Mouse (Mus musculus): ENCODE results near the gene Sox6. TPM values are rescaled to one million over a fixed set of nuclear protein-coding genes. Genes with fewer than 3 reads are reported as not detected.

The Sox6 gene
- total and polyA plus RNA-seq, 3 experiments = 0.09 to 1.3 (median 0.90) TPM

- no peaks in the 10 kb centered on the region for H3K79me2 ChIP-seq (replicated peaks; ENCODE audit: control insufficient read depth, extremely low read depth, insufficient read depth, poor library complexity, severe bottlenecking)
- TF ChIP-seq USF2 (conservative IDR thresholded peaks at IDR 0.05; ENCODE audit: low read depth, low read length) (no peak), JUND (conservative IDR thresholded peaks at IDR 0.05; ENCODE audit: low read depth, low read length) (no peak), ELF1 (IDR thresholded peaks at IDR 0.05; ENCODE audit: low read depth, low read length) (no peak), TCF12 (IDR thresholded peaks at IDR 0.05; ENCODE audit: low read depth, low read length) (no peak), CHD2 (IDR thresholded peaks at IDR 0.05; ENCODE audit: low read length) (no peak), POLR2AphosphoS2 (IDR thresholded peaks at IDR 0.05; ENCODE audit: low read depth, low read length) (no peak), MYC (IDR thresholded peaks at IDR 0.05; ENCODE audit: low read depth, low read length) (no peak), NELFE (IDR thresholded peaks at IDR 0.05; ENCODE audit: low read depth, low read length) (no peak), CTCF (conservative IDR thresholded peaks at IDR 0.05 in 1 of 2, IDR thresholded peaks at IDR 0.05 in 1 of 2; ENCODE audit: low read depth in 2 of 2, low read length in 2 of 2) (no peak), IRF4 (IDR thresholded peaks at IDR 0.05; ENCODE audit: low read depth, low read length) (no peak), SIN3A (IDR thresholded peaks at IDR 0.05; ENCODE audit: low read length) (no peak), ZMIZ1 (IDR thresholded peaks at IDR 0.05; ENCODE audit: low read depth, low read length) (no peak), EP300 (IDR thresholded peaks at IDR 0.05; ENCODE audit: low read length) (no peak), TBP (conservative IDR thresholded peaks at IDR 0.05; ENCODE audit: low read depth, low read length) (no peak), GABPA (IDR thresholded peaks at IDR 0.05; ENCODE audit: insufficient replicate concordance, low read depth, low read length) (no peak), JUN (IDR thresholded peaks at IDR 0.05; ENCODE audit: insufficient read depth, low read depth, low read length) (no peak), KAT2A (IDR thresholded peaks at IDR 0.05; ENCODE audit: insufficient replicate concordance, low read length) (no peak), MAFK (IDR thresholded peaks at IDR 0.05; ENCODE audit: insufficient replicate concordance, low read length) (no peak)
- H3K27ac ChIP-seq (ENCODE audit: insufficient read depth, low read depth) = no peak overlapping the region
- H3K4me1 ChIP-seq (ENCODE audit: control insufficient read depth in 1 of 2, insufficient read depth in 2 of 2) = no peaks in the 10 kb centered on the region
- no peaks in the 10 kb centered on the region for H3K9me3 ChIP-seq (replicated peaks; ENCODE audit: low read length)
- H3K36me3 ChIP-seq (replicated peaks in 1 of 2; ENCODE audit: control insufficient read depth in 1 of 2, insufficient read depth in 1 of 2, low read length in 1 of 2) = no peaks in the 10 kb centered on the region
- no peak overlapping the region for H3K4me2 ChIP-seq (ENCODE audit: insufficient read depth, low read depth, poor library complexity, severe bottlenecking)
- no peak for DNase-seq (ENCODE audit: extremely low read depth)
- in situ Hi-C loops (cut with MboI; ENCODE audit: low pct_ligation_motif_present, low pct_unique_long_range_greater_than_20kb, low sequenced_read_pairs) = no loop called here
- dilution Hi-C loops (cut with MboI; ENCODE audit: extremely low pct_ligation_motif_present, extremely low pct_unique_long_range_greater_than_20kb, low sequenced_read_pairs) = no loop called here
- no peak overlapping the region for H3K9ac ChIP-seq (ENCODE audit: insufficient read depth, low read depth)
- no peak overlapping the region for H3K4me3 ChIP-seq (replicated peaks in 1 of 3; ENCODE audit: low read depth in 2 of 3, low read length in 2 of 3, poor library complexity in 1 of 3)
- no peaks in the 10 kb centered on the region for H3K27me3 ChIP-seq (replicated peaks)
These were observed 170.1 kb downstream of the Sox6 start for GRCm38 (mm10) chr7:115868504-115868903.

GRCm38 (mm10) chr7:115867518-115868270, 170.9 kb downstream of the Sox6 start:
- H3K27me3 ChIP-seq (replicated peaks) = no peaks in the 10 kb centered on the region
- dilution Hi-C loops (cut with MboI; ENCODE audit: extremely low pct_ligation_motif_present, extremely low pct_unique_long_range_greater_than_20kb, low sequenced_read_pairs) (no loop called here), in situ Hi-C loops (cut with MboI; ENCODE audit: low pct_ligation_motif_present, low pct_unique_long_range_greater_than_20kb, low sequenced_read_pairs) (no loop called here)
- H3K4me2 ChIP-seq (ENCODE audit: insufficient read depth, low read depth, poor library complexity, severe bottlenecking) = no peak overlapping the region
- no peak for DNase-seq (ENCODE audit: extremely low read depth)
- TF ChIP-seq E2F4 (IDR thresholded peaks at IDR 0.05; ENCODE audit: insufficient replicate concordance, low read depth, low read length) (no peak), RAD21 (IDR thresholded peaks at IDR 0.05; ENCODE audit: low read depth, low read length) (no peak), CHD1 (IDR thresholded peaks at IDR 0.05; ENCODE audit: low read depth, low read length) (no peak), ETS1 (conservative IDR thresholded peaks at IDR 0.05; ENCODE audit: low read depth, low read length) (no peak), CTCF (conservative IDR thresholded peaks at IDR 0.05 in 1 of 2, IDR thresholded peaks at IDR 0.05 in 1 of 2; ENCODE audit: low read depth in 2 of 2, low read length in 2 of 2) (no peak), MAX (IDR thresholded peaks at IDR 0.05; ENCODE audit: low read length) (no peak), POLR2AphosphoS2 (IDR thresholded peaks at IDR 0.05; ENCODE audit: low read depth, low read length) (no peak), ZC3H11A (IDR thresholded peaks at IDR 0.05; ENCODE audit: low read depth, low read length) (no peak), NRF1 (IDR thresholded peaks at IDR 0.05; ENCODE audit: low read depth, low read length) (no peak), MAZ (IDR thresholded peaks at IDR 0.05; ENCODE audit: low read depth, low read length) (no peak), TCF12 (IDR thresholded peaks at IDR 0.05; ENCODE audit: low read depth, low read length) (no peak), CHD2 (IDR thresholded peaks at IDR 0.05; ENCODE audit: low read length) (no peak), SIN3A (IDR thresholded peaks at IDR 0.05; ENCODE audit: low read length) (no peak), TBP (conservative IDR thresholded peaks at IDR 0.05; ENCODE audit: low read depth, low read length) (no peak), SMC3 (IDR thresholded peaks at IDR 0.05; ENCODE audit: low read depth, low read length) (no peak), ZMIZ1 (IDR thresholded peaks at IDR 0.05; ENCODE audit: low read depth, low read length) (no peak), JUN (IDR thresholded peaks at IDR 0.05; ENCODE audit: insufficient read depth, low read depth, low read length) (no peak), ELF1 (IDR thresholded peaks at IDR 0.05; ENCODE audit: low read depth, low read length) (no peak), POLR2A (IDR thresholded peaks at IDR 0.05; ENCODE audit: low read depth, low read length) (no peak)
- H3K27ac ChIP-seq (ENCODE audit: insufficient read depth, low read depth) = no peak overlapping the region
- no peaks in the 10 kb centered on the region for H3K4me1 ChIP-seq (ENCODE audit: control insufficient read depth in 1 of 2, insufficient read depth in 2 of 2)
- no peak overlapping the region for H3K4me3 ChIP-seq (replicated peaks in 1 of 3; ENCODE audit: low read depth in 2 of 3, low read length in 2 of 3, poor library complexity in 1 of 3)
- no peak overlapping the region for H3K9ac ChIP-seq (ENCODE audit: insufficient read depth, low read depth)
- H3K36me3 ChIP-seq (replicated peaks in 1 of 2; ENCODE audit: control insufficient read depth in 1 of 2, insufficient read depth in 1 of 2, low read length in 1 of 2) = no peaks in the 10 kb centered on the region
- H3K79me2 ChIP-seq (replicated peaks; ENCODE audit: control insufficient read depth, extremely low read depth, insufficient read depth, poor library complexity, severe bottlenecking) = no peaks in the 10 kb centered on the region
- no peaks in the 10 kb centered on the region for H3K9me3 ChIP-seq (replicated peaks; ENCODE audit: low read length)
